Mouse (Mus musculus) stomach, embryonic 16.5 days (tissue): ENCODE measurements around the gene Slc35e3. TPM values are rescaled to one million over a fixed set of nuclear protein-coding genes. Genes with fewer than 3 reads are reported as not detected.

Experiments used
- ATAC-seq: fragments of 200-750 bp; cut with Nextera tagmentation; 2 replicates; pipeline ENCODE4 v1.8.0; 2017; ENCODE audit warnings: moderate number of reproducible peaks, moderate TSS enrichment; ENCODE audit not compliant: insufficient read depth, low FRiP score
- H3K27ac ChIP-seq: fragments of 300-500 bp; sonication (generic); 2 replicates; pipeline ENCODE4 v1.5.1; 2014; ENCODE audit warnings: low read length
- H3K27me3 ChIP-seq: fragments of 300-500 bp; sonication (generic); 2 replicates; pipeline ENCODE4 v1.6.1; 2014; ENCODE audit warnings: low read length, control low read depth, mixed read lengths; ENCODE audit not compliant: control insufficient read depth, insufficient read depth
- H3K36me3 ChIP-seq: fragments of 300-500 bp; sonication (generic); 2 replicates; pipeline ENCODE4 v1.6.1; 2014; ENCODE audit warnings: low read length; ENCODE audit not compliant: control insufficient read depth, insufficient read depth
- H3K4me1 ChIP-seq: fragments of 300-500 bp; sonication (generic); 2 replicates; pipeline ENCODE4 v1.6.1; 2014; ENCODE audit warnings: low read length, control low read depth, mixed read lengths; ENCODE audit not compliant: control insufficient read depth, insufficient read depth
- H3K4me2 ChIP-seq: fragments of 300-500 bp; sonication (generic); 2 replicates; pipeline ENCODE4 v1.6.1; 2014; ENCODE audit warnings: low read depth, low read length, mixed read lengths
- H3K4me3 ChIP-seq: fragments of 300-500 bp; sonication (generic); replicated peaks from 2 replicates; pipeline ENCODE4 v1.5.1; 2014; ENCODE audit warnings: mild to moderate bottlenecking, low read length
- H3K9ac ChIP-seq: fragments of 300-500 bp; sonication (generic); 2 replicates; pipeline ENCODE4 v1.6.1; 2014; ENCODE audit warnings: low read length
- H3K9me3 ChIP-seq: fragments of 300-500 bp; sonication (generic); replicated peaks from 2 replicates; pipeline ENCODE4 v1.6.1; 2016; ENCODE audit warnings: low read length, control low read depth; ENCODE audit not compliant: control insufficient read depth
- WGBS: fragments of 180-500 bp; shearing (Covaris S2); extraction: QIAGEN DNeasy Blood & Tissue Kit; methylation state at CpG from one replicate; pipeline ENCODE4 v1.1.7; 2014; 5-methylcytosine and 5-hydroxymethylcytosine counted together
- polyA plus RNA-seq: library from polyadenylated mRNA; unstranded; fragments of >200 nt; fragmentation: Nextera tagmentation; extraction: Ambion mirVana; gene quantifications from 2 replicates; pipeline ENCODE4 v1.2.1, GENCODE M21; 2015

The Slc35e3 gene
- polyA plus RNA-seq, 1 experiment from 2014 or later = 14.2 TPM

GRCm38 (mm10) chr10:117777501-117778327, 31.5 kb upstream of the Slc35e3 start:
- Histone ChIP-seq H3K36me3 (peaks cover 30% of the 10 kb centered on the region), H3K4me1 (no peaks in the 10 kb centered on the region), H3K9ac (no peak overlapping the region), H3K4me3 (no peak overlapping the region), H3K27me3 (no peaks in the 10 kb centered on the region), H3K4me2 (no peak overlapping the region), H3K27ac (no peak overlapping the region), H3K9me3 (no peaks in the 10 kb centered on the region)
- WGBS = 96% methylated on average over 17 of the region's 17 CpGs
- ATAC-seq = no peak

- Histone ChIP-seq H3K4me2 (no peak overlapping the region), H3K4me3 (no peak overlapping the region), H3K27ac (no peak overlapping the region), H3K9ac (no peak overlapping the region), H3K36me3 (peaks cover 34% of the 10 kb centered on the region), H3K27me3 (no peaks in the 10 kb centered on the region), H3K9me3 (no peaks in the 10 kb centered on the region), H3K4me1 (no peaks in the 10 kb centered on the region)
- WGBS = 96% methylated on average over 3 of the region's 3 CpGs
- ATAC-seq = no peak
Measured at GRCm38 (mm10) chr10:117777103-117777470, 30.9 kb upstream of the Slc35e3 start.

- H3K4me3 ChIP-seq = no peak overlapping the region
- WGBS = 84% methylated on average over 12 of the region's 12 CpGs
- peaks cover 34% of the 10 kb centered on the region for H3K36me3 ChIP-seq
- no peak overlapping the region for H3K9ac ChIP-seq
- no peak overlapping the region for H3K27ac ChIP-seq
- H3K9me3 ChIP-seq = no peaks in the 10 kb centered on the region
- ATAC-seq = no peak
- H3K4me2 ChIP-seq = no peak overlapping the region
- no peaks in the 10 kb centered on the region for H3K4me1 ChIP-seq
- no peaks in the 10 kb centered on the region for H3K27me3 ChIP-seq
Measured at GRCm38 (mm10) chr10:117776281-117777102, 30.3 kb upstream of the Slc35e3 start.

- H3K36me3 ChIP-seq = peaks cover 31% of the 10 kb centered on the region
- 82% methylated on average over 6 of the region's 6 CpGs for WGBS
- H3K4me1 ChIP-seq = no peaks in the 10 kb centered on the region
- H3K27me3 ChIP-seq = no peaks in the 10 kb centered on the region
- H3K4me3 ChIP-seq = no peak overlapping the region
- H3K9me3 ChIP-seq = no peaks in the 10 kb centered on the region
- no peak for ATAC-seq
- H3K4me2 ChIP-seq = no peak overlapping the region
- no peak overlapping the region for H3K27ac ChIP-seq
- H3K9ac ChIP-seq = no peak overlapping the region
Measured at GRCm38 (mm10) chr10:117775401-117776144, 29.4 kb upstream of the Slc35e3 start.

- 100% methylated on average over 1 of the region's 1 CpGs for WGBS
- H3K4me3 ChIP-seq = no peak overlapping the region
- no peaks in the 10 kb centered on the region for H3K9me3 ChIP-seq
- H3K27ac ChIP-seq = no peak overlapping the region
- no peak for ATAC-seq
- no peaks in the 10 kb centered on the region for H3K27me3 ChIP-seq
- no peaks in the 10 kb centered on the region for H3K4me1 ChIP-seq
- H3K4me2 ChIP-seq = no peak overlapping the region
- H3K36me3 ChIP-seq = peaks cover 30% of the 10 kb centered on the region
- H3K9ac ChIP-seq = no peak overlapping the region
Measured at GRCm38 (mm10) chr10:117774817-117775120, 28.6 kb upstream of the Slc35e3 start.

- peaks cover 30% of the 10 kb centered on the region for H3K36me3 ChIP-seq
- no peaks in the 10 kb centered on the region for H3K9me3 ChIP-seq
- no peak for ATAC-seq
- no peak overlapping the region for H3K9ac ChIP-seq
- WGBS = 95% methylated on average over 22 of the region's 22 CpGs
- H3K27ac ChIP-seq = no peak overlapping the region
- no peaks in the 10 kb centered on the region for H3K27me3 ChIP-seq
- H3K4me2 ChIP-seq = no peak overlapping the region
- no peak overlapping the region for H3K4me3 ChIP-seq
- no peaks in the 10 kb centered on the region for H3K4me1 ChIP-seq
Measured at GRCm38 (mm10) chr10:117774011-117774816, 28.0 kb upstream of the Slc35e3 start.

GRCm38 (mm10) chr10:117773106-117773720, 27.0 kb upstream of the Slc35e3 start:
- H3K4me1 ChIP-seq = no peaks in the 10 kb centered on the region
- H3K27me3 ChIP-seq = no peaks in the 10 kb centered on the region
- no peak overlapping the region for H3K27ac ChIP-seq
- no peak overlapping the region for H3K4me3 ChIP-seq
- 93% methylated on average over 7 of the region's 7 CpGs for WGBS
- no peak for ATAC-seq
- no peak overlapping the region for H3K9ac ChIP-seq
- peaks cover 30% of the 10 kb centered on the region for H3K36me3 ChIP-seq
- no peaks in the 10 kb centered on the region for H3K9me3 ChIP-seq
- H3K4me2 ChIP-seq = no peak overlapping the region

- Histone ChIP-seq H3K27me3 (no peaks in the 10 kb centered on the region), H3K4me1 (no peaks in the 10 kb centered on the region), H3K4me2 (no peak overlapping the region), H3K9me3 (no peaks in the 10 kb centered on the region), H3K27ac (no peak overlapping the region), H3K4me3 (no peak overlapping the region), H3K9ac (no peak overlapping the region), H3K36me3 (peaks cover 35% of the 10 kb centered on the region)
- no peak for ATAC-seq
- 95% methylated on average over 17 of the region's 17 CpGs for WGBS
Measured at GRCm38 (mm10) chr10:117772364-117773105, 26.4 kb upstream of the Slc35e3 start.
